Mouse (Mus musculus) gonadal fat pad, adult 2 months (tissue): ENCODE results near the gene Snd1. TPM values are rescaled to one million over a fixed set of nuclear protein-coding genes. Genes with fewer than 3 reads are reported as not detected.
A peak's percentile ranks its signal among the peaks of the same experiment; 100 is the strongest.

Experiments used
- DNase-seq: peaks from one replicate; pipeline ENCODE4 v3.0.0-alpha.2; 2012; ENCODE audit warnings: low read depth
- polyA plus RNA-seq: library from polyadenylated mRNA; depleted of rRNA; stranded (reverse); fragments of >200 nt; gene quantifications from 2 replicates; pipeline ENCODE4 v1.2.3, GENCODE M21; 2012

The Snd1 gene
- polyA plus RNA-seq, 1 experiment: 120 TPM

DNA sequence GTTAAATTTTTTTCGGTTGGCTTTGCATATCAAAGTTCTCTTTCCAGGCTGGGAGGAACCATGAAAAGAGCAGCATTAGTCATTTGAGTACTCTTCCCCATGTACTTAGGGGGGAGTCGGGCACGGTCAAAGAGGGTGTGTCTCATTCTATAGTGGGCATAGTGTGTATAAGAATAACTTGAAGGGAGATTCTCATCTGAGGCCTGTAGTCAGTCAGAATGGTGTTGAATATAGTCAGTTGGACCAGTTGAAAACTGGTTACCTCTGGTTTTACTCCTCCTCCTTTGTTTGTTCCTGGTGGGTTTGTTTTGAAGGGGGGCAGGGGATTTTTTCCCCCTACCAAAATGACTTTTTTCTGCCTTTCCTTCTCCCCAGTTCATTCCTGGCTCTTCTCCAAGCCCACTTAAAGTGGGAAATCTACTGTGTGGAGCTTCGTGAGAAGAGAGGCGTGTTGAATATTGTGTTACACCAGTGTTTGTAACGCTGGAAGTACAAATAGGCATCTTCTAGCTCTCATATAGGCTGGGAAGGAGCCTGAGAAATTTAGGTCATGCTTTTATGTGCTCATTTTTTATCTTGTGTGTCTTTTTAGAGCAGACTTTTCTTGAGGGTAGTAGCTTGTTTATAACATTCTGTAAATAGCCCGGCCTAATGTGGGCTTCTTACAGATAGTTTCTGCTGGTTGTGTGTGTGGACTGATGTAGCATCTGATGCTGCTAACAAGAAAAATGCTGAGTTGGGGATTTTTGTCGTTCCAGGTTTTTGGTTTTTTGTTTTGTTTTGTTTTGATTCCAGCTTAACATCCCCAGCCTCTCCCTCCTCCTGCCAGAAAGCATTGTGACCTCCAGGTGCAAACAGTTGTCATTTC is 231.4 kb downstream of the Snd1 start:
- no peak for DNase-seq

DNA sequence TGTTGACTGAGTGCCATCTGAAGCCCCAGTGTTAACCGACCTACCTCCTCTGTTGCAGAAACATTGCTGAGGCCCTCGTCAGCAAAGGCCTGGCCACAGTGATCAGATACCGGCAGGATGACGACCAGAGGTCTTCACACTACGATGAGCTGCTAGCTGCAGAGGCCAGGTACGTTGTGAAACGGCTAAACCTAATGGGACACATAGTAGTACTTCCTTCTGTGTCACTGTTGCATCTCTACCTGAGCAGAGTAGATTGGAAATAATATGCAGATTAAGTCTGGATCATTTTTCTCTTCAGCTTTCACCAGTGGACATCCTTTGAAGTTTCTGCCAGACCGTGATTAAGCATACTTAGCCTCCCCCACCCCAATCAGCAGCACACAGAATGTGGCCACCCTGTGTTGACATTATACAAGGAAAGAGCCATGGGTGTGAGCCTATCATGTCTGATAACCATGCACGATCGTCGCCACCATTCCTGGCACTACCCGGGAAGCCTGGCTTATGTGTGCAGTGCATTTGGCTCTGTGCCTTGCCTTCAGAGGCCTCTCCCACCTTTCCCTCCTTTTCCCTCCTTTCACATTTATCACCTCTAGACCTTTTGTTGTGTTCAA is 232.1 kb downstream of the Snd1 start:
- DNase-seq: no peak

DNA sequence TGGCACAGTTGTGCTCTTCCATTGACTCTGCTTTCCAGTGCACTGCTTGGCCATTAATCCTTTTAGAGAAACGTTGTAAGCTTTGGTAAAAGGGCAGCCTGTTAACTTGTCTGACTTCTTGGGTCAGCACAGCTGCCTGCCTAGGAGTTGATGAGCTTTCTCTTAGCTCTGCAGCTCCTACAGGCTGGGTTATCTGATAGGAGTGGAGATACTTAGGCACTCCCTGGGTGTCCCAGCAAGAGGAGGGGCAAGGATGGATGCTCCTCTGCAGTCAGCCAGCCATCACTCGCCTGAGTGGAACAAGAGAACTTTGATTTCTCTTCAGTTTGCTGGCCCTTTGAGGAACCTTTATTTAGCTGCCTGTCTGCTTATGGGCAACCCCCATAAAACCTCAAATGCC is 235.1 kb downstream of the Snd1 start:
- no peak for DNase-seq

DNA sequence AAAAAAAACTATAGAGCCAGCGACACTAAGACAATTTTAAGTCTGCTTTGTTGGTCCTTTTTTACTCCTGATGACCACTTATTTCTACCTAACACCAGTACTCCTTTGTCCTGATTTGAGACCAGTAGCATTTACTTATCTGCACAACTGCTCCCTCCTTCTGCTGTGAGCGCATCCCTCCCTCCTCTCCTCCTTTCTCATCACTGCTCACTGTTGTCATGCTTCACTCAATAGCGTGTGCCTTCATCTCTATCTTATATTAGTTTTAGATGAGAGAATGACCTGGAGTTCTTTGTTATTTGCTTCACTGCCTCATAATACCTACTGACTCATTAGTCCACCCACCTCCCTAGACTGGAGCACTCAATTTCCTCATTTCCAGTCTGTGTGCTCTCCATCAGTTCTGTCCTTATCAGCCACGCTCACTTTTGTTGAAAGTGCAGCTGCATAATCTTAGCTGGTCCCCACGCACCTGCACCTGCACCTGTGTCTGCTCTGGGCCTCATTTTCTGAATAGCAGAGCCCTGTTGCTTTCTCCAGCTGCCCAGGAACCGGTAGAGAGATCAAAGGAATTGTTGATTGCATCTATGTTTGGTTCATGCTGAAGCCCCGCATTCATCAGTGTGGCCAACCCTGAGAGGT is 242.4 kb downstream of the Snd1 start:
- no peak for DNase-seq

DNA sequence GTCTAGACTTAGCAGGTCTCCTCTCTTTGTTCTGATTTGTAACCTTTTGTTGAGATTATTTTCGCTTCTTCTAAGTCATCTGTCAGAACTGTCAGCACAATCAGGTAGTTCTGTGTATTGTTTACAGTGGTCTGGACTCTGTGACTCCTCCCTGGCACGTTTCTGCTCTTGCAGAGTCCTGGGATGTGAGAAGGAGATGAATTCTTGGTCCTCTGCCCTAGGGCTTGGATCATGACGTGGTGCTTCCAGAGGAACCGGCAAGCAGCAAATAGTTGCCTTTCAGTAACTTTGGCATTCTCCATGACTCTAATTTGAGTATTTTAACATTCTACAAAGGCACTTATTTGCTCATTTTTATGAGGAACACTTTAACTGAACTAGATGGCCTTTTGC is 242.9 kb downstream of the Snd1 start:
- DNase-seq: no peak

DNA sequence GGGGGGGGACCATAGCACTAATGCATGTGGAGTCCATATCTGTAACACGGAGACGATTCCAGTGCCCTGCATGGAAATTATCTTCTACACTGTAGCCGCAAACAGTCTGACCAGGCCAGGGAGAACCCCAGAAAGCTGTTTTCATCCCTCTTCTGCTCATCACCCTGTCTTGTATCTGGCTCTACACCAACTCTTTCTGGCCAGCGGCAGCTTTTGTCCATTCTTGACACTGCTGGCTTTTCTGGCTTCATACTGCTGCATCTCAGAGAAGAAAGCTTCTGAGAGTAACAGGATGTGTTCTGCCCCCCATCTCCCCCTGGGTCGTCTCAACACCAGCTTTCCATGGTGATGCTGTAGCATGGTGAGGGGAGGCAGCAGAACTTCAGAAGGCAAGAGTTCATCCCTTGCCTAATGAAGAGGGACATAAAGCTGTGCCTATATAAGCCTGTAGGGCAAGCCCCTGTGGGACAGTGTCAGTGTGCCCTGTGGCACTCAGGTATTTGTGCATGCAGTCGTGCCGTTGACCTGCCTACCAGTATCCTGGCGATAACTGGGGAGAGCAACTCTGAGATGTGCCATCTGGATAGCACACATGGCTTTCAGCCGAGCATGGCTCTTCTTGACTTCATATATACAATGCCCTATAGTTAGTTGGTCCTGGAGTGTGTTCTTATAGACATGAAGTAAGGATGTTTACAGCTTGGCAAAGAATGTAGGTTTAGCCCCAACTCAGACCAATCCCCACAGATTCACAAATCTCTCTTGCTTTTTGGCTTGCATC is 245.6 kb downstream of the Snd1 start:
- no peak for DNase-seq

DNA sequence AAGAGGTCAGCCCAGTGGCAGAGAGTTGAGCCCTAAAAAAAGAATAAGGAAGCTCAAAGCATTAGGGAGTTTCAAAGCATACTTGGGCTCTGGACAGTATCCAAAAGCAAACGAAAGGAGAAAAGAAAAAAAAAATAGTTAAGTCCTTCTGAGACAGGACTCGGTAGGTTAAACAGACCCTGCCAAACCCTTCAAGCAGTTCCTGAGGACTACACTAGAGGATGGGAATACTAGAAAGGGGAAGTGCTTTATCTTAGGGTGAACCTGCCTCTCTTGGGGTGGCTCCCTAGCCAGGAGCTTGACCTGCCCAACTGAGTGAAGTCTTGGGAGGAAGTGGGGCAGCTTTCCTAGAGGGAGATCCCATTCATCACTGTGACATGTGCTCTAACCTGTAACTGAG is 248.1 kb downstream of the Snd1 start:
- DNase-seq: no peak

DNA sequence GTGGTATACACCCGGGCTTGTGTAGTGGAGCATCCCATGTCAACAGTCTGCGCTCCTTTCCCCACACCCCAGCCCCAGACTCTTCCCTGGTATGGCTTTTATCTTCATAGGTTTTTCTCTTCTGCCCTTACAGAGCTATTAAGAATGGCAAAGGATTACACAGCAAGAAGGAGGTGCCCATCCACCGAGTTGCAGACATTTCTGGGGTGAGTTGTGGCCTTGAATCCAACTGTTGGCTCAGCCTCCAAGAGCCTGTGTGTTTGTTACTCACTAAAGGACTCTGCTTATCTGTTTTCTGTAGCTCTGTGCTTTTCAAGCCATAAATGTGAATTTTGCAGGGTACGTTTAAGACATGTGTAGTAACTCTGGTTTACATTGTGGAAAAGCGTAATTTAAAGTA is 249.8 kb downstream of the Snd1 start:
- no peak for DNase-seq

DNA sequence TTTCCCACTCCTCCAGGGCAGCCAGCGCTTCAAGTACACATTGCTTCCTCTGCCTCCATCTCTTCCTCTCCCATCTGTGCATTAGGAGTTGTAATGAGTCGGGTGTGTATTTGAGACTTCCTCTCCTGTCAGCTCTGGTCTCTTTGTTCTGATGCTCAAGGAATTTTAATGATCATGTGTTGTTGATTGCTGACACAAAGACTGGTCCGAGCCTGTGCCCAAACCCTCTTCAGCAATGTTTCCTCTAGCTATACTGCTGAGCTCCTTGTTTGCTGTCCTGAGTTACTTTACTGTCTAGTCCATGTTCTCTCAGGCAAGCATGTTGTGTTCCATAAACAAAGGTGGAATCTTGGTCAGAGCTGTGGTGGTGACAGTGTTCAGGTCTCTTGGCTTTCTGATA is 254.3 kb downstream of the Snd1 start:
- no peak for DNase-seq

DNA sequence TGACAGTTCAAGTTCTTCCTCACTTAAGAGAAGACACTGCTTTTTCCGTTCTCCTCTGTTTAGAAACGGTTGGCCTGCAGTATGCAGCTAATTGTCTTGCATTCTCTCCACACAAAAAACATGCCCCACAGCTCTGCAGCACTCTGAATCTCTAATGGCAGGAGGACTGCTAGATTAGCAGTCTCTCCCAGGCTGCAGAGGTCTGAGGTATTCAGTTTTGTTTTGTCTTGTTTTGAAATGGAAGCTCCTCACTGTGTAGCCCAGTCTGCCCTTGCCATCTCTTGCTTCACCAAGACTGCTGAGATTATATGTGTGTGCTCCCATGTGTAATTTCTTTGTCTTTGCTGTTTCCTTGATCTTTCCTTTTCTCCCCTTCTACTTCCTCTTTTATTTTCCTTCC is 254.7 kb downstream of the Snd1 start:
- DNase-seq: no peak

DNA sequence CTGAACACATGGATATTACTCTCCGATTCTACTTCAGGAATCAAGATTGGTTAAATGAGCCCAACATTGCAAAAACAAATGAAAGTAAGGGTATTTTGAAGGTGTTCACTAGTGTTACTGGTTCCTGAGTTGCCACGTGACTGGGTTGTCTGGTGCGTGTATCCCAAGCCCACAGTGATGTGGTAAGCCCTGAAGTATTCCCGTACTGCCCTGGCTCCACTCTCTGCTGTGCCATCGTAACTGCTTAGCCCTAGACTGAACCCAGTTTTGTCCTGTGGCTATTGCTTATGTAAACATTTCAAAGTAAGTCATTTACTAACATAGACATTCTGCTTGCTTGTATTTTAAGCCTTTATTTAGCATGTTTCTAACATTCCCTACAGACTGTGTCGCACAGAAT is 256.3 kb downstream of the Snd1 start:
- no peak for DNase-seq

DNA sequence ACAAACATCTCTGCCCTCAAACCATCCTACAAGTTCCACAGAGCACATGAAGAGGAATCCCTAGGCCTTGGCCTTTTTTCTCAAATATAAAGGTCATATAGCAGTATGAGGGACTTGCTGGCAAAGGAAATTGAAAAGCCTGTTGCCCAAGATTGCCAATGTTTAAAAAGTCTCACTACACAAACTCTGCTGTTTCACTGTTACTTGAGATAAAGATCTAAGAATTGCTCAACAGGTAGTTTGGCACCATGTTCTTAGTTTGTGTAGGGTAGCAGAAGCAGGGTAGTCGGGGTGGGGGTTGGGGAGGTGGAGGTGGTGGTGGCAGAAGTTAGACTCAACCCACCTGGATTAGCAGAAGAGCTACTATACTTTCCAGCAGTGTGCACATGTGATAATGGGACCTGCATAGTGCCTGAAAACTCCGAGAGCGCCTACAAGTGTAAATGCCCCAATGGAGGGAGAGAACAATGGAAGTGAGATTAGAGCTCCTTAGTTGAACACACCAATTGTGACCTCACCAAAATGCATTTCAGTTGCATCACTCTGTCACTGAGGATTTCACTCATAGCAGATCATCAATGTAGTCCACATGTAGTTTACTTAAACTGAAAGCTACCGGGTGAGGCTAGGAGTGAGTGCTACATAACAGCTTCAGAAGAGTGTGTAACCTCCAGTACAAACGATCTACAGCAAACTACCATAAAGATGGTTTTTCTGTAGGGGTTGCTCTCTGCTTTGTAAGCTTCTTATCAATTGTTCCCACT is 259.1 kb downstream of the Snd1 start:
- DNase-seq: peak; percentile 93

DNA sequence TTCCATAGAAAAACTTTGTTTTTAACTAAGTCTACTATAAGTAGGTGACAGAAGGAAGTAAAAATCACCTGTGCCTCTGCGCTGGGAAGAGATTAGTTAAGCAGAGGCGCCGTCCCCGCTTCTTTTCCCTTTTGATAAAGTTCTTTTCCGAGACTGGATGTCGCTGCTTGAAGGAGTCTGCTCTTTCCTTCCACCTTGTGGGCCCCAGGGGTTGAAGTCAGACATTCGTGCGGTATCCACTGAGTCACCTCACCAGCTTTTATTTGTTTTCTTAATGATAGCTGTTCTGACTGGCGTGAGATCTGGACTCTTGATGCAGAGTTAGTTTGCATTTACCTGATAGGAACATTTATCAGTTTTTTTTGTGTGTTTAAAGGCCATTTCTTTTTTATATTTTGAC is 260.2 kb downstream of the Snd1 start:
- no peak for DNase-seq

DNA sequence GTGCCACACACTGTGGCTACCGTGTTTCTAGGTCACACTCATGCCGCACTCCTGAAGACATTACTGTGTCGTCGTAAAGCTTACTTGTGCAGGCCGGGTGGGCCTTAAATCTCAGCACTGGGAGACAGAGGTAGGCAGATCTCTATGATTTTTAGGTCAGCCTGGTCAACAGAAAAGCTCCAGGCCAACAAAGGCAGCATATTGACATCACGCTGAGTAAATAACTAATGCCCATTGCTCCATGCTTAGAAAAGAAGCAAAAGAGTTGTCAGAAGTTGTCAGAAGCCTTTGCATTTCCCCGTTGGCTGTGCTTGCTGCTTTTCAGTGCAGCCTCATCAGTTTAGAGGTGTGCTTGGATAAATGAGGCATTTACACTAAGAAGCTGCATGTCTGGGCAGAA is 261.7 kb downstream of the Snd1 start:
- no peak for DNase-seq

DNA sequence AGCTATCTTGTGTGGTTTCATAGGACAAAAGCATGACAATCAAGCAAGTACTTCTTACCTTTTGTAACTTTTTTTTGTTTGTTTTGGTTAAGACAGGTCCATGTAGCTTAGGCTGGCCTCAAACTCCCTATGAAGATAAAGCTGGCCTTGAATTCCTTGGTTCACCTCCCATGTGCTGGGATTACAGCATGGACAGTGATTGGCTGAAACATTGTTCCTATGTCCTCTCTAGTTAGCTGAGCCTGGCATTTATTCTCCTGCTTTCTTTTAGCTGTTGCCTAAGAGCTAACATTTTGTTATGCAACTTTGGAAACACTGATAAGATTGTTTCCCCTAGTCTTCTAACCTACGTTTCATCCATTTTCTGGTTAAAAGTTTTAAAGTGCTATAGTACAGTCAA is 262.7 kb downstream of the Snd1 start:
- no peak for DNase-seq

DNA sequence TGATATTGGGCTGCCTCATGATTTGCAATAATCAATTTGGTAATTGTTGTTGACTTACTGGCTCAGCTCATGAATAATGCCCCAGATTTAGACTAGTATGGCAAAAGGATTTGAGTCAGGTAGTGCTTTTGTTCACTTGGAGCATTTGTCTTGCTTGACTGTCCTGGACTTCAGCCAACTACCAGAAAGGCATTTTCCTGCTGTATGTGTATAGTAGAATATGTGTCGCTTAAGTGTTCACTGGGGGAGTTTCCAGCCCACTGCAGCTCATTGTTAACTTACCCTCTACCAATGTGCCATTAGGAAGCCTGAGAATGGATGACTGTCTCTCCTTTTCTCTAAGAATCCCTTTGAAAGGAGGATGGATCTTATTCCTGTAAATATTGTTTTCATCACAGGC is 268.6 kb downstream of the Snd1 start:
- DNase-seq: no peak

DNA sequence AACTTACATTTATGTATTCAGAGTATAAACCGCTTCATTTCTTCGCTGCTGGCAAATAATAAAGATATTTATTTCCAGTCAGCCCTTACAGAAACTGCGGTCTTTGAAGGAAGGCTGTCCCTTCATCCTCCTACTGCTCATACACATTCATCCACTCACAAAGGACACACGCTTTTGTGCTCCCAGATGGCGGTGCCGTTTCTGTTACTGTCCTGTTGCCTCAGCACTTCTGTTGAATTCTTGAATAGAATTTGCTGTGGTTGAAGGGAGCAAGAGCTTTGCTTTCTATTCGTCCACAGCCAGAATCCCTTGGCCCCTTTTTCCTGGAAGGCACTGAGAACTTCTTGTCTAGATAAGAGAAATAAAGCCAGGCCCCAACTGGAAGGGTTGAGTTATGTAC is 270.9 kb downstream of the Snd1 start:
- DNase-seq: no peak

DNA sequence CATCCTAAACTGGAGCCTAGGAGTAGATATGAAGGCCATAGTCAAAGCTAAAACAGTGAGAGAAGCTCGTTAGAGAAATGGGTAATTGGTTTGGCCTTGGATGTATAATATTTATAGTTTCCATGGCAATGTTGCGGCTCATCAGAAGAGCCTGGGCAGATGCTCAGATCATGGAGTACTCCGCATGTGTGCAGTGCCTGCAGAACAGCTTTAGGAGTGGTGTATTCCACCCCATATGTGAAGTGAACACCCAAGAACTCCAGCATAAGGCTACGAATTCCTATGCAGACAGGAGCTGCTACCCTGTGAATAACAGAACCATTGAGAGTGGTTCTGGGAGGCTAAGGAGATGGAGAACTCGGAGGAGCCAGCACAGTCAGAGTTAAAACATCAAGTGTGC is 272.1 kb downstream of the Snd1 start:
- no peak for DNase-seq

DNA sequence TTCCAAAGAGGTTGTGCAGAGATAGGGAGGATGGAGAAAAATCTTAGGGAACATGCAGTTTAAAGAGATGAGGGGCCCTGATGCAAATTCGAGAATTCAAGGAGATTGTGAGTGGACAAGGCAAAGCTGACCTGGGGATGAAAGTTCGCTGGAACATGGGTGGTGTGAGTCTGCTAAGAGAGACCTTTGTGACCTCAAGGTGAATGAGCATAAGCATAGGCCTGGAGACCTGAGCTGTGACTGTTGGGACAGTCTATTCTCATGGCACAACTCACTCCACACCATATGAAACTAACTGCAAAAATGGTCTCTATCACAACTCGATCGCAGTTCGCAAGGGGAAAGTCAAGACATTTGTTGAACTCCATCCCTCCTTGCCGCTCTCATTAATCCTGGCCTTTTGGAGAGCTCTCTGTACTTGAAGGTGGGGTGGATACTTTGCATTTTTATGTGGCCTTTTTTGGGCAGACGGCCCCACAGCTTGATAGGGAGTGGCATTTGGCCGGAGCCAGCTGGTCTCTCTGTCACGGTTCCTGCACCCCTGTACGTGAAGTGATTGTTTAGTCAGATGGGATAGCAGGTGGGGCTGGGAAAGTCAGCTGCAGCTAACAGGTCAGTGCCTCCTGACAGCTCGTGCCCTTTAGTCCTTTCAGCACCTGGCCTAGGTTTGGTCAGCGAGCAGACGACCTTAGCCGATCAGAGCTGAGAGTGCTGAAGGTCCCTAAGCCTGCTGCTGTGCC is 273.2 kb downstream of the Snd1 start:
- no peak for DNase-seq

DNA sequence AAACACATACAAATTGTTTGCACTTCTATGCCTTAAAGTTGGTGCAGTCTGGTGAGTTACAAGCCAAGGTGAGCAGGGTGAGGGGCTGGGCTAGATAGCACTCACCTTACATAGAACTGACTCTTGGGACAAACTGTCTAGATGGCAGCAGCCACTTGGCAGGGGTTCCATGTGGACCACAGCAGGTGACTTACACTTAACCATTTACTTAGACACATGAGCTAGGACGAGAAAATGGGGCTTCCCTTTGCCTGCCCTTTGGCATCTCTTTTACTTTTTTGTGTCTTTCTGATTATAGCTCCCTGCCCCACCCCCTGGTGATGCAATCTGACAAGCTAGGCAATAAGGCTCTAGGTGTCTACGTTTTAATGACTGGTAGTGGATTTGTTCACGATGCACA is 274.3 kb downstream of the Snd1 start:
- no peak for DNase-seq

DNA sequence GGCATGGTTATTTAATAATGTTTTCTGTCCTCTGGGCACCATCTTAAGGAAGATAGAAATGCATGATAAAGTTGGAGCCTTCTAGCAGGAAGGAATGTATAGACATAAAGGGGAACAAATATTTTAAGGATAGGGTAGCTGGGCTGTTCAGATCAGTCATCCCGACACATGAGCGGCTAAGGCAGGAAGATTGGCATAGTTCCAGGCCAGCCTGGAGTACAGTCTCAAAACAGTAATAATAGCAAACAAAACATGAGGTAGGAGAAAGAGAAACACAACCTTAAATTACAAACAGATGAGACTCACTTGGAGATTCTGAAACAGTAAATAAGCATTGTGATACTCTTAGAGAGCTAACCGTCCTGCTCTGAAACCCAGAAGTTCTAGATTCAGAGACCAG is 276.2 kb downstream of the Snd1 start:
- DNase-seq: no peak
